Mouse (Mus musculus): ENCODE measurements around the gene Cebpg.

The Cebpg gene

GRCm38 (mm10) chr7:35025409-35026275, 30.7 kb downstream of the Cebpg start:
- peak; percentile 56 to 80 for DNase-seq (ENCODE audit: low spot score in 2 of 2)

GRCm38 (mm10) chr7:35024426-35024825, 31.9 kb downstream of the Cebpg start:
- DNase-seq (ENCODE audit: low spot score in 2 of 2): no peak

GRCm38 (mm10) chr7:35023251-35023650, 33.1 kb downstream of the Cebpg start:
- no peak for DNase-seq (ENCODE audit: low spot score in 2 of 2)

GRCm38 (mm10) chr7:35021365-35021764, 35.0 kb downstream of the Cebpg start:
- no peak for DNase-seq (ENCODE audit: low spot score in 2 of 2)

GRCm38 (mm10) chr7:35015252-35015651, 41.1 kb downstream of the Cebpg start:
- no peak for DNase-seq (ENCODE audit: low spot score in 2 of 2)

- no peak for DNase-seq (ENCODE audit: low spot score in 2 of 2)
Observed at GRCm38 (mm10) chr7:35013228-35013627, 43.1 kb downstream of the Cebpg start.

- no peak for DNase-seq (ENCODE audit: low spot score in 2 of 2)
Observed at GRCm38 (mm10) chr7:35006661-35007060, 49.7 kb downstream of the Cebpg start.

GRCm38 (mm10) chr7:35003171-35003737, 53.1 kb downstream of the Cebpg start:
- DNase-seq (ENCODE audit: low spot score in 2 of 2): no peak

GRCm38 (mm10) chr7:35000839-35001238, 55.5 kb downstream of the Cebpg start:
- DNase-seq (ENCODE audit: low spot score in 2 of 2): peak in 1 of 2 experiments; percentile 7
